Mouse (Mus musculus) MEL (cell line): ENCODE data around the gene Mmachc. TPM values are rescaled to one million over a fixed set of nuclear protein-coding genes. Genes with fewer than 3 reads are reported as not detected.

Experiments
- DNase-seq: peaks from one replicate; pipeline ENCODE4 v3.0.0; 2011; ENCODE audit warnings: low read depth, low spot score
- H3K27ac ChIP-seq: 2 replicates; pipeline ENCODE4 v1.5.1; 2012; ENCODE audit warnings: low read depth, mild to moderate bottlenecking, control low read depth, low read length, moderate library complexity; ENCODE audit not compliant: control insufficient read depth
- H3K27me3 ChIP-seq, 2 experiments: fragments of 150-350 bp in 1 of 2; sonication (generic) in 1 of 2; 2 replicates each; pipeline ENCODE4 v1.6.1; 2012; ENCODE audit warnings: low read length in 2 of 2, mild to moderate bottlenecking in 2 of 2, improper control_type of control experiment in 1 of 2, moderate library complexity in 1 of 2; ENCODE audit not compliant: insufficient read depth in 2 of 2, control insufficient read depth in 1 of 2
- H3K36me3 ChIP-seq, 2 experiments: 2 replicates each; pipeline ENCODE4 v1.6.1; 2012 to 2014; ENCODE audit warnings: low read length in 2 of 2, improper control_type of control experiment in 1 of 2, inconsistent platforms in 1 of 2, mild to moderate bottlenecking in 1 of 2; ENCODE audit not compliant: insufficient read depth in 2 of 2, control insufficient read depth in 1 of 2
- H3K4me1 ChIP-seq, 2 experiments: fragments of 150-350 bp in 1 of 2; sonication (generic) in 1 of 2; 2 replicates each; pipeline ENCODE4 v1.6.1; 2012; ENCODE audit warnings: low read length in 2 of 2, improper control_type of control experiment in 1 of 2, mild to moderate bottlenecking in 1 of 2; ENCODE audit not compliant: insufficient read depth in 2 of 2, control insufficient read depth in 1 of 2
- H3K4me3 ChIP-seq, 2 experiments: fragments of 150-350 bp in 1 of 2; sonication (generic) in 1 of 2; 2 replicates each; pipeline ENCODE4 v1.5.1; 2012; ENCODE audit warnings: low read depth in 2 of 2, low read length in 2 of 2, mild to moderate bottlenecking in 2 of 2, moderate library complexity in 2 of 2, control low read depth in 1 of 2, improper control_type of control experiment in 1 of 2; ENCODE audit not compliant: control insufficient read depth in 1 of 2, insufficient read depth in 1 of 2
- H3K79me2 ChIP-seq: 2 replicates; pipeline ENCODE4 v1.6.1; 2012; ENCODE audit warnings: mild to moderate bottlenecking, low read length, moderate library complexity; ENCODE audit not compliant: control insufficient read depth, poor library complexity, insufficient read depth
- H3K9ac ChIP-seq: 2 replicates; pipeline ENCODE4 v1.6.1; 2012; ENCODE audit warnings: low read depth, mild to moderate bottlenecking, control low read depth, low read length, moderate library complexity; ENCODE audit not compliant: control insufficient read depth, poor library complexity, severe bottlenecking
- H3K9me3 ChIP-seq: fragments of 150-350 bp; sonication (generic); replicated peaks from 2 replicates; pipeline ENCODE4 v1.6.1; 2012; ENCODE audit warnings: mild to moderate bottlenecking, low read length, improper control_type of control experiment, moderate library complexity; ENCODE audit not compliant: insufficient read depth
- BHLHE40 ChIP-seq: IDR thresholded peaks from 2 replicates; pipeline ENCODE4 v1.6.1; 2012; ENCODE audit warnings: low read depth, mild to moderate bottlenecking, inconsistent platforms, low read length, improper control_type of control experiment, borderline replicate concordance
- CTCF ChIP-seq, 3 experiments: IDR thresholded peaks in 2 of 3; conservative IDR thresholded peaks in 1 of 3; 2 replicates each; pipeline ENCODE4 v1.5.1; 2011 to 2012; ENCODE audit warnings: low read length in 3 of 3, low read depth in 2 of 3, mild to moderate bottlenecking in 2 of 3, improper control_type of control experiment in 1 of 3, inconsistent platforms in 1 of 3, mixed read lengths in 1 of 3, moderate library complexity in 1 of 3; ENCODE audit not compliant: control insufficient read depth in 1 of 3, insufficient read depth in 1 of 3, poor library complexity in 1 of 3, severe bottlenecking in 1 of 3
- ELF1 ChIP-seq: IDR thresholded peaks from 2 replicates; pipeline ENCODE4 v1.6.1; 2014; ENCODE audit warnings: low read depth, mild to moderate bottlenecking, inconsistent platforms, low read length, improper control_type of control experiment, moderate library complexity
- EP300 ChIP-seq, 2 experiments: IDR thresholded peaks; 2 replicates each; pipeline ENCODE4 v1.6.1; 2011; ENCODE audit warnings: improper control_type of control experiment in 2 of 2, low read length in 2 of 2, low read depth in 1 of 2, mild to moderate bottlenecking in 1 of 2
- ETS1 ChIP-seq: IDR thresholded peaks from 2 replicates; pipeline ENCODE4 v1.6.1; 2012; ENCODE audit warnings: low read depth, mild to moderate bottlenecking, inconsistent platforms, low read length, improper control_type of control experiment, moderate library complexity
- GATA1 ChIP-seq: IDR thresholded peaks from 2 replicates; pipeline ENCODE4 v1.6.1; 2011; ENCODE audit warnings: low read depth, low read length, improper control_type of control experiment
- JUND ChIP-seq: IDR thresholded peaks from 2 replicates; pipeline ENCODE4 v1.6.1; 2011; ENCODE audit warnings: low read depth, mild to moderate bottlenecking, improper control_type of control experiment, low read length
- MAFK ChIP-seq: IDR thresholded peaks from 2 replicates; pipeline ENCODE4 v1.6.1; 2011; ENCODE audit warnings: low read depth, mild to moderate bottlenecking, low read length, improper control_type of control experiment, borderline replicate concordance
- MAZ ChIP-seq: IDR thresholded peaks from 2 replicates; pipeline ENCODE4 v1.6.1; 2012; ENCODE audit warnings: low read depth, mild to moderate bottlenecking, inconsistent platforms, low read length, improper control_type of control experiment
- MEF2A ChIP-seq: IDR thresholded peaks from 2 replicates; pipeline ENCODE4 v1.6.1; 2014; ENCODE audit warnings: low read depth, mild to moderate bottlenecking, inconsistent platforms, low read length, improper control_type of control experiment; ENCODE audit not compliant: poor library complexity, insufficient replicate concordance, severe bottlenecking; ENCODE audit errors: extremely low read depth
- MXI1 ChIP-seq: IDR thresholded peaks from 2 replicates; pipeline ENCODE4 v1.6.1; 2011; ENCODE audit warnings: mild to moderate bottlenecking, low read depth, low read length, improper control_type of control experiment
- MYC ChIP-seq: IDR thresholded peaks from 2 replicates; pipeline ENCODE4 v1.6.1; 2011; ENCODE audit warnings: low read depth, mild to moderate bottlenecking, low read length, improper control_type of control experiment, moderate library complexity
- NRF1 ChIP-seq: IDR thresholded peaks from 2 replicates; pipeline ENCODE4 v1.6.1; 2014; ENCODE audit warnings: low read depth, mild to moderate bottlenecking, inconsistent platforms, low read length, improper control_type of control experiment, moderate library complexity; ENCODE audit not compliant: poor library complexity, insufficient read depth, severe bottlenecking
- POLR2A ChIP-seq, 2 experiments: IDR thresholded peaks; 2 replicates each; pipeline ENCODE4 v1.6.1; 2011 to 2012; ENCODE audit warnings: low read length in 2 of 2, mild to moderate bottlenecking in 2 of 2, control low read depth in 1 of 2, improper control_type of control experiment in 1 of 2, low read depth in 1 of 2, moderate library complexity in 1 of 2; ENCODE audit not compliant: control insufficient read depth in 1 of 2, insufficient read depth in 1 of 2, poor library complexity in 1 of 2
- RAD21 ChIP-seq: IDR thresholded peaks from 2 replicates; pipeline ENCODE4 v1.6.1; 2011; ENCODE audit warnings: mild to moderate bottlenecking, low read depth, low read length, improper control_type of control experiment
- RCOR1 ChIP-seq: IDR thresholded peaks from 2 replicates; pipeline ENCODE4 v1.6.1; 2012; ENCODE audit warnings: low read depth, mild to moderate bottlenecking, inconsistent platforms, low read length, improper control_type of control experiment
- SIN3A ChIP-seq: IDR thresholded peaks from 2 replicates; pipeline ENCODE4 v1.6.1; 2012; ENCODE audit warnings: low read length, improper control_type of control experiment, inconsistent platforms
- SMC3 ChIP-seq: IDR thresholded peaks from 2 replicates; pipeline ENCODE4 v1.6.1; 2011; ENCODE audit warnings: low read depth, low read length, improper control_type of control experiment
- TAL1 ChIP-seq: IDR thresholded peaks from 2 replicates; pipeline ENCODE4 v1.6.1; 2012; ENCODE audit warnings: mild to moderate bottlenecking, inconsistent platforms, low read length, moderate library complexity, mixed read lengths
- TBP ChIP-seq: IDR thresholded peaks from 2 replicates; pipeline ENCODE4 v1.8.0; 2011; ENCODE audit warnings: low read depth, low read length, improper control_type of control experiment
- TCF12 ChIP-seq: IDR thresholded peaks from 2 replicates; pipeline ENCODE4 v1.6.1; 2014; ENCODE audit warnings: low read depth, mild to moderate bottlenecking, inconsistent platforms, low read length, improper control_type of control experiment, moderate library complexity
- UBTF ChIP-seq: IDR thresholded peaks from 2 replicates; pipeline ENCODE4 v1.6.1; 2012; ENCODE audit warnings: low read depth, mild to moderate bottlenecking, inconsistent platforms, low read length, improper control_type of control experiment, moderate library complexity, borderline replicate concordance; ENCODE audit not compliant: insufficient read depth
- ZC3H11A ChIP-seq: IDR thresholded peaks from 2 replicates; pipeline ENCODE4 v1.6.1; 2012; ENCODE audit warnings: low read depth, mild to moderate bottlenecking, inconsistent platforms, low read length, improper control_type of control experiment
- polyA plus RNA-seq, 2 experiments: library from polyadenylated mRNA; stranded (reverse) in 1 of 2; unstranded in 1 of 2; fragments of >175 nt in 1 of 2; fragments of >200 nt in 1 of 2; gene quantifications; 2 replicates each; pipeline versions ENCODE4 v1.2.1 to v1.2.4; 2012; ENCODE audit warnings: low replicate concordance in 2 of 2, low read depth in 1 of 2; ENCODE audit not compliant: insufficient read length in 2 of 2, insufficient read depth in 1 of 2, missing spikeins in 1 of 2
- total RNA-seq: library from RNA; depleted of rRNA; stranded (reverse); fragments of 300-350 nt; gene quantifications from 2 replicates; pipeline ENCODE4 v1.2.3, GENCODE M21; 2012

Gene Mmachc
- total and polyA plus RNA-seq, 3 experiments, result 15.1 to 22.8 TPM; not detected in 1

DNA sequence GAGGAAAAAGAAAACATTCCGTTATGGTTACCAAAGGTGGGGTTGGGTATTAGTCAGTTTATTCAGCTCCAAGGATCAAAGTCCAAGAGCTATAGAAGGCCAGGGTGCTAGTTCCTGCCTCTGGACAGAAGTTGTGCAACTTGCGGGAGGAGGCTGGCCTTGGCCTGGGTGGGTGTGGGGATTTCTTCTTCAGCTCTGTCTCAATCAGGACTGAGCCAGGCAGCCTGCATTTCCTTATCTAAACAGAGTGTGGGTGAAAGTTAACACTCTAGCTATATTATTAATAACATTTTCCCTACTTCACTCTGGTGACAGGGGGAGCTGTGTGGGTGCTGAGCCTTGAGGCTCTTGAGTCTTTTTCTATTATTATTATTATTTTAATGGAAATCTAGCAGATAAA is 35.4 kb downstream of the Mmachc start:
- Histone ChIP-seq H3K27ac (no peak overlapping the region; the same call in 1 of the 2 replicates), H3K27me3 (no peaks in the 10 kb centered on the region; a peak in 1 of 4 replicates), H3K36me3 (peaks cover 0 to 15% of the 10 kb centered on the region in 2 experiments; a peak in 2 of 4 replicates), H3K79me2 (no peaks in the 10 kb centered on the region), H3K9me3 (no peaks in the 10 kb centered on the region), H3K4me1 (peaks cover 9 to 14% of the 10 kb centered on the region in 2 experiments; a peak in 3 of 4 replicates), H3K4me3 (no peak overlapping the region), H3K9ac (no peak overlapping the region)
- DNase-seq, result peak; percentile 75
- no peak for TF ChIP-seq MAZ
- TF ChIP-seq ELF1, result no peak
- peak; percentile 82 for TF ChIP-seq TAL1
- TF ChIP-seq ETS1, result peak; percentile 33; the same call in 1 of the 2 replicates
- no peak for TF ChIP-seq NRF1
- TF ChIP-seq MAFK, result no peak
- TF ChIP-seq GATA1, result peak; percentile 86
- peak; percentile 76 to 83 for TF ChIP-seq EP300 (IDR thresholded peaks at IDR 0.05; ENCODE audit: low read depth in 1 of 2, low read length in 2 of 2)
- peak in 1 of 3 experiments; percentile 28; a peak in 1 of 6 replicates for TF ChIP-seq CTCF (IDR thresholded peaks at IDR 0.05 in 2 of 3, conservative IDR thresholded peaks at IDR 0.05 in 1 of 3; ENCODE audit: control insufficient read depth in 1 of 3, insufficient read depth in 1 of 3, low read depth in 2 of 3, low read length in 3 of 3, poor library complexity in 1 of 3, severe bottlenecking in 1 of 3)
- no peak for TF ChIP-seq ZC3H11A
- peak; percentile 53; the same call in 1 of the 2 replicates for TF ChIP-seq SIN3A
- TF ChIP-seq TBP, result 0 out of 2 replicates have a peak, but pooled peaks have one; percentile 12
- peak; percentile 76 for TF ChIP-seq TCF12
- TF ChIP-seq RCOR1, result peak; percentile 67; the same call in 1 of the 2 replicates
- TF ChIP-seq POLR2A (IDR thresholded peaks at IDR 0.05; ENCODE audit: control insufficient read depth in 1 of 2, insufficient read depth in 1 of 2, low read depth in 1 of 2, low read length in 2 of 2, poor library complexity in 1 of 2), result no peak

GRCm38 (mm10) chr4:116669291-116669690 is 38.9 kb downstream of the Mmachc start:
- H3K36me3 ChIP-seq, result peaks cover 0 to 15% of the 10 kb centered on the region in 2 experiments; a peak in 2 of 4 replicates
- no peaks in the 10 kb centered on the region for H3K79me2 ChIP-seq
- no peaks in the 10 kb centered on the region; a peak in 1 of 4 replicates for H3K27me3 ChIP-seq
- H3K9ac ChIP-seq, result no peak overlapping the region
- H3K27ac ChIP-seq, result no peak overlapping the region
- TF ChIP-seq TBP (no peak), TAL1 (no peak), SMC3 (peak; percentile 33), CTCF (IDR thresholded peaks at IDR 0.05 in 2 of 3, conservative IDR thresholded peaks at IDR 0.05 in 1 of 3; ENCODE audit: control insufficient read depth in 1 of 3, insufficient read depth in 1 of 3, low read depth in 2 of 3, low read length in 3 of 3, poor library complexity in 1 of 3, severe bottlenecking in 1 of 3) (peak; percentile 36 to 51 (median 45); a peak in 5 of 6 replicates), BHLHE40 (no peak), MYC (no peak), RAD21 (peak; percentile 30), ZC3H11A (peak; percentile 22; the same call in 1 of the 2 replicates), JUND (no peak), MXI1 (no peak), MEF2A (no peak), UBTF (no peak)
- no peaks in the 10 kb centered on the region for H3K9me3 ChIP-seq
- H3K4me3 ChIP-seq, result no peak overlapping the region
- H3K4me1 ChIP-seq, result peaks cover 9 to 14% of the 10 kb centered on the region in 2 experiments; a peak in 3 of 4 replicates
- DNase-seq, result peak; percentile 29
